Mouse (Mus musculus) monocyte, adult 5-6 weeks (primary cell): ENCODE data around the gene Rbfox1. TPM values are rescaled to one million over a fixed set of nuclear protein-coding genes. Genes with fewer than 3 reads are reported as not detected.

Experiments used
- ATAC-seq: fragments of 153-309, 156-312 bp; replicated peaks from 2 replicates; pipeline ENCODE4 v1.8.0; 2017; ENCODE audit warnings: mild to moderate bottlenecking; ENCODE audit not compliant: low TSS enrichment, insufficient number of reproducible peaks, severe bottlenecking, poor library complexity, low FRiP score
- total RNA-seq: library from RNA; stranded (forward); fragments of 200-1000, 200-491, 200-594 nt; gene quantifications from 3 replicates; pipeline ENCODE4 v1.2.3, GENCODE M21; 2017

The Rbfox1 gene
- total RNA-seq, 1 experiment from 2014 or later: not detected

GRCm38 (mm10) chr16:6829892-6830524, 944.9 kb downstream of the Rbfox1 start:
- ATAC-seq: no peak

- ATAC-seq: no peak
Measured at GRCm38 (mm10) chr16:6833486-6833885, 948.3 kb downstream of the Rbfox1 start.

GRCm38 (mm10) chr16:6835051-6835450, 949.9 kb downstream of the Rbfox1 start:
- no peak for ATAC-seq

- no peak for ATAC-seq
Measured at GRCm38 (mm10) chr16:6839299-6839995, 954.3 kb downstream of the Rbfox1 start.

GRCm38 (mm10) chr16:6840007-6840406, 954.9 kb downstream of the Rbfox1 start:
- no peak for ATAC-seq

- no peak for ATAC-seq
Measured at GRCm38 (mm10) chr16:6840461-6840860, 955.3 kb downstream of the Rbfox1 start.

GRCm38 (mm10) chr16:6842066-6842785, 957.1 kb downstream of the Rbfox1 start:
- no peak for ATAC-seq

GRCm38 (mm10) chr16:6844659-6845058, 959.5 kb downstream of the Rbfox1 start:
- ATAC-seq: no peak

- ATAC-seq: no peak
Measured at GRCm38 (mm10) chr16:6851393-6851792, 966.2 kb downstream of the Rbfox1 start.

- no peak for ATAC-seq
Measured at GRCm38 (mm10) chr16:6853796-6854195, 968.6 kb downstream of the Rbfox1 start.

GRCm38 (mm10) chr16:6861656-6862055, 976.5 kb downstream of the Rbfox1 start:
- ATAC-seq: no peak

- ATAC-seq: no peak
Measured at GRCm38 (mm10) chr16:6882683-6883430, 997.7 kb downstream of the Rbfox1 start.

- ATAC-seq: no peak
Measured at GRCm38 (mm10) chr16:6883798-6884197, 998.6 kb downstream of the Rbfox1 start.

- ATAC-seq: no peak
Measured at GRCm38 (mm10) chr16:6885617-6886016, 1000.5 kb downstream of the Rbfox1 start.

GRCm38 (mm10) chr16:6889221-6889620, 1004.1 kb downstream of the Rbfox1 start:
- ATAC-seq: no peak

GRCm38 (mm10) chr16:6897734-6898133, 1012.6 kb downstream of the Rbfox1 start:
- ATAC-seq: no peak

- no peak for ATAC-seq
Measured at GRCm38 (mm10) chr16:6900006-6900405, 1014.9 kb downstream of the Rbfox1 start.

- ATAC-seq: no peak
Measured at GRCm38 (mm10) chr16:6904984-6905383, 1019.8 kb downstream of the Rbfox1 start.

- ATAC-seq: no peak
Measured at GRCm38 (mm10) chr16:6906001-6906400, 1020.8 kb downstream of the Rbfox1 start.
